Mouse (Mus musculus) forebrain, embryonic 10.5 days (tissue): ENCODE data around the gene Ubald2. TPM values are rescaled to one million over a fixed set of nuclear protein-coding genes. Genes with fewer than 3 reads are reported as not detected.
A peak's percentile ranks its signal among the peaks of the same experiment; 100 is the strongest.

Experiments
- DNase-seq: peaks from one replicate; pipeline ENCODE4 v3.0.0-alpha.2; 2017; ENCODE audit warnings: low spot score; ENCODE audit errors: extremely low spot score
- H3K27ac ChIP-seq: fragments of 300-500 bp; sonication (generic); 2 replicates; pipeline ENCODE4 v1.5.1; 2016; ENCODE audit warnings: mild to moderate bottlenecking
- H3K27me3 ChIP-seq: fragments of 300-500 bp; sonication (generic); 2 replicates; pipeline ENCODE4 v1.6.1; 2016; ENCODE audit warnings: mild to moderate bottlenecking; ENCODE audit not compliant: poor library complexity, severe bottlenecking
- H3K36me3 ChIP-seq: fragments of 300-500 bp; sonication (generic); replicated peaks from 2 replicates; pipeline ENCODE4 v1.6.1; 2016; ENCODE audit warnings: mild to moderate bottlenecking, moderate library complexity
- H3K4me1 ChIP-seq: fragments of 300-500 bp; sonication (generic); 2 replicates; pipeline ENCODE4 v1.6.1; 2016
- H3K4me3 ChIP-seq: fragments of 300-500 bp; sonication (generic); 2 replicates; pipeline ENCODE4 v1.5.1; 2016; ENCODE audit warnings: mild to moderate bottlenecking, moderate library complexity
- H3K9me3 ChIP-seq: fragments of 300-500 bp; sonication (generic); 2 replicates; pipeline ENCODE4 v1.6.1; 2016; ENCODE audit warnings: mild to moderate bottlenecking, moderate library complexity
- WGBS: fragments of 180-500 bp; shearing (Covaris S2); methylation state at CpG from one replicate; pipeline ENCODE4 v1.1.7; 2016; 5-methylcytosine and 5-hydroxymethylcytosine counted together
- polyA plus RNA-seq: library from polyadenylated mRNA; unstranded; fragments of >200 nt; fragmentation: Nextera tagmentation; extraction: Ambion mirVana; gene quantifications from 2 replicates; pipeline ENCODE4 v1.2.1, GENCODE M21; 2016

Gene Ubald2
- polyA plus RNA-seq, 1 experiment from 2014 or later = 31.6 TPM

DNA sequence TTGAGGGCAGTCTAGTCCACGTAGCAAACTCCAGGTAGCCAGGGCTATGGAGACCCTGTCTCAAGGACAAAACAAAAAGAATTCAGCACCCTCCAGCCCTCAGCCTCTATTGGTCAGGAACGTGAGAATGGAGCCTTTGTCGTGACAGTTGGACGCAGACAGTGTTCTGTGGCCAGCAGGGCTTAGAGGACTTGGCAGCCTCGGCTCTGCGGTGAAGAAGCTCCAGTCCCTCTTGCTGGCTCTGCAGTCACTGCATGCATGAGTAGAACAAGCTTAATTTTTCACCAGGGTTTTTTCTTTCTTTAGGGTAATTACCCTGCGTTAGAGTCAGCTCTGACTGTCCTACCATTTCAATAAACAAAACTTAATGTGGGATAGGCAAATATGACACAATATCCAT is 47.9 kb downstream of the Ubald2 start:
- WGBS = 89% methylated on average over 7 of the region's 7 CpGs

DNA sequence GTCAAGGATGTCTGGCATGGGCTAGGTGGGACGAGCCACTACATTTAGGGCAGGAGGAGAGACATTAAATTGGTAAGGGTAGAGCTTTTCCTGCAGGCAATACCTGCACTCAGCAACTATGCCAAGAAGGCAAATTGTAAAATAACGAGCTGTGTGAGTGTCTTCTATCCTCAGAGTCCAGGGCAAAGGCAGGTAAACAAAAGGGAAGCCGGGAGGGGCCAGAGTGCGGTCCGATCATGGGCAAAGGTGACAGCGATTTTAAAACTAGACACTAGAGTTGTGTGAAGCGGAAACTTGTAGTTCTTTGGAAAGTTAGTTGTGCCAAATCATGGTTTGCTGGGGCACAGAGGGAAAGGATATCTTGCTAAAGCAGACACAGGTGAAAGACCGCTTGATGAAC is 50.4 kb downstream of the Ubald2 start:
- Histone ChIP-seq H3K9me3 (peaks cover 3% of the 10 kb centered on the region; the same call in 1 of the 2 replicates), H3K36me3 (peaks cover 95% of the 10 kb centered on the region), H3K4me1 (peaks cover 15% of the 10 kb centered on the region), H3K27ac (no peak overlapping the region), H3K4me3 (no peak overlapping the region), H3K27me3 (no peaks in the 10 kb centered on the region)
- no peak for DNase-seq
- WGBS = 94% methylated on average over 8 of the region's 8 CpGs

More for the DNA sequence above, 47.9 kb downstream of the Ubald2 start:
- Histone ChIP-seq H3K4me3 (no peak overlapping the region), H3K9me3 (no peaks in the 10 kb centered on the region), H3K36me3 (peaks cover 99% of the 10 kb centered on the region), H3K27me3 (no peaks in the 10 kb centered on the region), H3K4me1 (0 out of 2 replicates have a peak, but pooled peaks cover 9% of the 10 kb centered on the region), H3K27ac (no peak overlapping the region)
- DNase-seq = no peak

DNA sequence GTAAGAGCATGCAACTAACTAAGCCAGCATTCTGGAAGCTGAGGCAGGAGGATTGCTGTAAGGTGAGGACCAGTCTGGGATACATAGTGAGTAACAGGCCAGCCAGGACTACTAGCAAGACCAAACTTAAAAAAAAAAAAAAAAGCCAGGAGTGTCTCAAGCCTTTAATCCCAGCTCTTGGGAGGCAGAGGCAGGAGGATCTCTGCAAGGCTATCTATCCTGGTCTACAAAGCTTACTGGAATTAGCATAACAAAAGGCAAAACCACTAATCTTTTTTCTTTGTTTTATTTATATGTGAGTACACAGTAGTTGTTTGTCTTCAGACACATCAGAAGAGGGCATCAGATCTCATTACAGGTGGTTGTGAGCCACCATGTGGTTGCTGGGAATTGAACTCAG is 54.3 kb downstream of the Ubald2 start:
- Histone ChIP-seq H3K27me3 (no peaks in the 10 kb centered on the region), H3K36me3 (peaks cover 56% of the 10 kb centered on the region), H3K4me1 (peaks cover 21% of the 10 kb centered on the region), H3K27ac (no peak overlapping the region), H3K4me3 (0 out of 2 replicates have a peak overlapping the region, but pooled peaks have one; percentile 93), H3K9me3 (peaks cover 3% of the 10 kb centered on the region; the same call in 1 of the 2 replicates)
- DNase-seq = no peak

Other genes starting within 250 kb of the Ubald2 start
- 51.7 and 57.1 TPM in 2 replicates for gene Ten1, start 235.2 kb upstream of the Ubald2 start, polyA plus RNA-seq
- 19.8 and 19.9 TPM in 2 replicates for gene Acox1, start 235.0 kb upstream of the Ubald2 start, polyA plus RNA-seq
- gene Evpl, start 196.0 kb upstream of the Ubald2 start, polyA plus RNA-seq = 0.47 and 0.48 TPM in 2 replicates
- 99.3 and 105 TPM in 2 replicates for gene Srp68, start 159.9 kb upstream of the Ubald2 start, polyA plus RNA-seq
- gene Galr2, start 153.2 kb upstream of the Ubald2 start, polyA plus RNA-seq = 0.07 TPM in 2 replicates
- gene Exoc7, start 126.9 kb upstream of the Ubald2 start, polyA plus RNA-seq = 56.5 and 60.5 TPM in 2 replicates
- 3.3 and 4.4 TPM in 2 replicates for gene Foxj1, start 98.7 kb upstream of the Ubald2 start, polyA plus RNA-seq
- gene Rnf157, start 21.1 kb upstream of the Ubald2 start, polyA plus RNA-seq = 5.5 and 5.7 TPM in 2 replicates
- 0.16 and 0.24 TPM in 2 replicates for gene Qrich2, start 32.1 kb downstream of the Ubald2 start, polyA plus RNA-seq
- 200 and 209 TPM in 2 replicates for gene Prpsap1, start 60.1 kb downstream of the Ubald2 start, polyA plus RNA-seq
- gene Sphk1, start 96.8 kb downstream of the Ubald2 start, polyA plus RNA-seq = 4.0 and 4.6 TPM in 2 replicates
- gene Ube2o, start 147.4 kb downstream of the Ubald2 start, polyA plus RNA-seq = 9.2 and 10.5 TPM in 2 replicates
- gene Aanat, start 152.3 kb downstream of the Ubald2 start, polyA plus RNA-seq = not detected in 2 replicates
- gene Rhbdf2, start 192.9 kb downstream of the Ubald2 start, polyA plus RNA-seq = 3.5 and 4.0 TPM in 2 replicates
- gene Prcd, start 219.4 kb downstream of the Ubald2 start, polyA plus RNA-seq = 0.62 and 1.1 TPM in 2 replicates
- 2.5 and 2.9 TPM in 2 replicates for gene Cygb, start 220.2 kb downstream of the Ubald2 start, polyA plus RNA-seq